Mouse (Mus musculus) erythroblast, adult 5-6 weeks (primary cell): ENCODE results near the gene H2al2a. TPM values are rescaled to one million over a fixed set of nuclear protein-coding genes. Genes with fewer than 3 reads are reported as not detected.
"Not testable (repeated sequence)": the region's sequence is repeated elsewhere in the genome, so short reads cannot be mapped to it uniquely, and the experiment has no call there.

ENCODE experiments used
- ATAC-seq: replicated peaks from 2 replicates; pipeline ENCODE4 v1.8.0; 2016; ENCODE audit warnings: moderate number of reproducible peaks, mild to moderate bottlenecking, moderate TSS enrichment, inconsistent platforms; ENCODE audit not compliant: poor library complexity, low FRiP score, severe bottlenecking
- total RNA-seq, 2 experiments: library from RNA; stranded (forward) in 1 of 2; stranded (reverse) in 1 of 2; fragments of 150-400 nt in 1 of 2; fragments of 200-764, 138-1000 nt in 1 of 2; gene quantifications; 2 replicates each; pipeline versions ENCODE4 v1.2.3 to v1.2.4; 2015 to 2017; ENCODE audit warnings: low replicate concordance in 2 of 2

The H2al2a gene
- total RNA-seq, 2 experiments from 2014 or later, result not detected

- not testable (repeated sequence) for ATAC-seq
Observed at GRCm38 (mm10) chr2:17978251-17978650, 18.5 kb downstream of the H2al2a start.

GRCm38 (mm10) chr2:17977645-17978044 is 19.1 kb downstream of the H2al2a start:
- ATAC-seq, result not testable (repeated sequence)

GRCm38 (mm10) chr2:17975601-17976327 is 21.0 kb downstream of the H2al2a start:
- no peak for ATAC-seq

- no peak for ATAC-seq
Observed at GRCm38 (mm10) chr2:17973868-17974440, 22.8 kb downstream of the H2al2a start.

- no peak for ATAC-seq
Observed at GRCm38 (mm10) chr2:17973246-17973645, 23.5 kb downstream of the H2al2a start.

- ATAC-seq, result no peak
Observed at GRCm38 (mm10) chr2:17972843-17973242, 23.9 kb downstream of the H2al2a start.

- no peak for ATAC-seq
Observed at GRCm38 (mm10) chr2:17971407-17971806, 25.4 kb downstream of the H2al2a start.

- no peak for ATAC-seq
Observed at GRCm38 (mm10) chr2:17970662-17971061, 26.1 kb downstream of the H2al2a start.

GRCm38 (mm10) chr2:17970187-17970586 is 26.6 kb downstream of the H2al2a start:
- no peak for ATAC-seq

GRCm38 (mm10) chr2:17968571-17968970 is 28.2 kb downstream of the H2al2a start:
- ATAC-seq, result no peak

GRCm38 (mm10) chr2:17968037-17968436 is 28.7 kb downstream of the H2al2a start:
- ATAC-seq, result not testable (repeated sequence)

- ATAC-seq, result no peak
Observed at GRCm38 (mm10) chr2:17959501-17959900, 37.3 kb downstream of the H2al2a start.

- no peak for ATAC-seq
Observed at GRCm38 (mm10) chr2:17946875-17947274, 49.9 kb downstream of the H2al2a start.

Other genes with a start within 250 kb of the H2al2a start
- not detected in 2 replicates for gene A930004D18Rik, start 40.8 kb upstream of the H2al2a start, total RNA-seq (2015; ENCODE audit: low replicate concordance)
- gene A930004D18Rik, start 40.8 kb upstream of the H2al2a start, total RNA-seq (2017; ENCODE audit: low replicate concordance), result not detected in 2 replicates
- gene Skida1, start 52.1 kb upstream of the H2al2a start, total RNA-seq (2015; ENCODE audit: low replicate concordance), result not detected in 2 replicates
- gene Skida1, start 52.1 kb upstream of the H2al2a start, total RNA-seq (2017; ENCODE audit: low replicate concordance), result 0.42 and 0.51 TPM in 2 replicates
- 20.8 and 27.4 TPM in 2 replicates for gene Mllt10, start 58.3 kb upstream of the H2al2a start, total RNA-seq (2015; ENCODE audit: low replicate concordance)
- 18.1 and 18.3 TPM in 2 replicates for gene Mllt10, start 58.3 kb upstream of the H2al2a start, total RNA-seq (2017; ENCODE audit: low replicate concordance)